ENCODE assay signal across 10 mouse cellular contexts in the genomic region with DNA sequence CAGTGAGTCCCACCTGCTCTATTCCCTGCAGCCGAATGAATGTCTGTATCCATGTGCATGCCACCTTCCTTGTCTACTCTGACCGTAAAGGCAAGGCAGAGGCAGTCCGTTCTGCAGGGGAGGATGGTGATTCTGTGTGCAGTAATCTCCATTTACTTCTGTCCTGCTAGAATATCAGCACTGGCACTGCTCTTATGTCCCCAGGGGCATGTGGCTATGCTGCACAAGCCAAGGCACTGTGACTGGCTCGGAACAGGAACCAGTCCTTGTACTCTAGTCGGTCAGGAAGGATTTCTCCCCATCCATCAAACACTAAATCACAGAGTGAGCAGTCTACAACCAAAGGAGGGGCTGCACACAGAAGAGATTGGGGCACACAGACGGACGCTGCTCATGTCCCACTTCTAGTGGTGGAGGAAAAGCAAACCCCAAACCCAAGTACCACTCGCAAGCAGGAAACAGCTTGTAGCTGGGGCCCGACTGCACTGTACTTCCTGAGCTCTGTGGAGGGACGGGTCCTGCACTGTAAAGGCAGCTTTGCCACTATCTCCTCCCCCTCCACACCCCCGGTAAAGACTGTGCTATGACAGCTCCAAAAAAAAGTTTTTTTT. TPM values are rescaled to one million over a fixed set of nuclear protein-coding genes. Genes with fewer than 3 reads are reported as not detected.
DNase-seq lines count a peak whose midpoint lies in the region; ATAC-seq and TF ChIP-seq lines count a peak whose summit lies in the region.
"Had no signal": no experiment of that assay in that cellular context is flagged by ENCODE, and none has a peak within 500 bp of the region (broad histone marks: within the 10 kb centered on the region; RNA-seq: fewer than 3 reads in every experiment).

No protein-coding gene starts in this region.

- no peak for TF ChIP-seq CTCF in lung, embryonic 14.5 days (IDR thresholded peaks at IDR 0.05; ENCODE audit: low read depth)

- H3K9ac ChIP-seq in lung, embryonic 14.5 days, result no peak overlapping the region; the same call in 1 of the 2 replicates
- no peak overlapping the region for H3K9ac ChIP-seq in liver, embryonic 15.5 days

- no peaks in the 10 kb centered on the region for H3K9me3 ChIP-seq in lung, embryonic 14.5 days (ENCODE audit: low read depth, low read length)
- H3K9me3 ChIP-seq in liver, embryonic 15.5 days (replicated peaks), result no peaks in the 10 kb centered on the region
- H3K9me3 ChIP-seq in hindbrain, embryonic 10.5 days, result peaks cover 5% of the 10 kb centered on the region; the same call in 1 of the 2 replicates

- no peak overlapping the region for H3K27ac ChIP-seq in lung, embryonic 14.5 days (ENCODE audit: low read depth)
- no peak overlapping the region for H3K27ac ChIP-seq in liver, embryonic 15.5 days (replicated peaks)
- H3K27ac ChIP-seq in hindbrain, embryonic 10.5 days, result no peak overlapping the region

- H3K36me3 ChIP-seq in lung, embryonic 14.5 days (ENCODE audit: insufficient read depth), result peaks cover 22% of the 10 kb centered on the region
- H3K36me3 ChIP-seq in liver, embryonic 15.5 days (replicated peaks), result peaks cover 11% of the 10 kb centered on the region
- peaks cover 59% of the 10 kb centered on the region for H3K36me3 ChIP-seq in hindbrain, embryonic 10.5 days

- H3K4me3 ChIP-seq in lung, embryonic 14.5 days (ENCODE audit: low read depth, low read length), result no peak overlapping the region
- 0 out of 2 replicates have a peak overlapping the region, but pooled peaks have one; percentile 5 for H3K4me3 ChIP-seq in liver, embryonic 15.5 days (replicated peaks)
- H3K4me3 ChIP-seq in hindbrain, embryonic 10.5 days, result no peak overlapping the region

- H3K27me3 ChIP-seq in lung, embryonic 14.5 days (ENCODE audit: insufficient read depth, low read length), result no peaks in the 10 kb centered on the region
- H3K27me3 ChIP-seq in liver, embryonic 15.5 days, result no peaks in the 10 kb centered on the region
- no peaks in the 10 kb centered on the region for H3K27me3 ChIP-seq in hindbrain, embryonic 10.5 days (ENCODE audit: insufficient read depth, poor library complexity, severe bottlenecking)

- H3K4me2 ChIP-seq in lung, embryonic 14.5 days, result peak overlapping the region; percentile 89; the same call in 1 of the 2 replicates
- H3K4me2 ChIP-seq in liver, embryonic 15.5 days, result peak overlapping the region; percentile 88

- DNase-seq in adrenal gland, postnatal 14 days, result peak; percentile 37
- DNase-seq in adrenal gland, postnatal 36 days, result no peak
- DNase-seq in lung, embryonic 14.5 days, result no peak
- no peak for DNase-seq in lung, adult 18-20 months
- peak; percentile 65 for DNase-seq in thymus, postnatal 25 days
- no peak for DNase-seq in hindbrain, embryonic 10.5 days (ENCODE audit: low spot score)
- DNase-seq in right cerebral cortex, postnatal 25 days, result no peak
- DNase-seq: gastrocnemius, postnatal 36 days; midbrain, embryonic 14.5 days had no signal

- WGBS in lung, embryonic 14.5 days, result 58% methylated on average over 11 of the region's 11 CpGs
- 33% methylated on average over 11 of the region's 11 CpGs for WGBS in liver, embryonic 15.5 days (ENCODE audit: insufficient replicate concordance)
- 88% methylated on average over 11 of the region's 11 CpGs for WGBS in hindbrain, embryonic 10.5 days

- ATAC-seq in lung, embryonic 14.5 days (ENCODE audit: insufficient read depth), result no peak
- ATAC-seq in liver, embryonic 15.5 days (ENCODE audit: insufficient read depth), result no peak

- H3K4me1 ChIP-seq in lung, embryonic 14.5 days (ENCODE audit: insufficient read depth), result 0 out of 2 replicates have a peak, but pooled peaks cover 10% of the 10 kb centered on the region
- peaks cover 54% of the 10 kb centered on the region for H3K4me1 ChIP-seq in liver, embryonic 15.5 days (replicated peaks)
- peaks cover 49% of the 10 kb centered on the region for H3K4me1 ChIP-seq in hindbrain, embryonic 10.5 days (replicated peaks)

RNA-seq across cellular contexts. Expression of a gene that starts 3.7 kb away (rescaled TPM):
- 126 and 140 TPM in 2 replicates for total RNA-seq in adrenal gland, postnatal 14 days (2021)
- 100 to 1,000 TPM; 119 to 146 TPM for total RNA-seq in adrenal gland, postnatal 36 days (2021)
- polyA plus RNA-seq in lung, embryonic 14.5 days (2014; fragmentation: Nextera tagmentation; extraction: Ambion mirVana), result 359 and 377 TPM in 2 replicates
- polyA plus RNA-seq in liver, embryonic 15.5 days (2015; fragmentation: Nextera tagmentation; extraction: Ambion mirVana), result 83.7 and 87.4 TPM in 2 replicates
- 494 and 510 TPM in 2 replicates for polyA plus RNA-seq in hindbrain, embryonic 10.5 days (2016; fragmentation: Nextera tagmentation; extraction: Ambion mirVana)

RNA-seq across cellular contexts. Expression of a gene that starts 46.3 kb away (rescaled TPM):
- 1.1 and 2.4 TPM in 2 replicates for total RNA-seq in adrenal gland, postnatal 14 days (2021)
- total RNA-seq in adrenal gland, postnatal 36 days (2021), result 1 to 10 TPM; 1.4 to 1.7 TPM
- 0.85 and 1.0 TPM in 2 replicates for polyA plus RNA-seq in lung, embryonic 14.5 days (2014; fragmentation: Nextera tagmentation; extraction: Ambion mirVana)
- polyA plus RNA-seq in liver, embryonic 15.5 days (2015; fragmentation: Nextera tagmentation; extraction: Ambion mirVana), result 8.3 and 8.9 TPM in 2 replicates
- polyA plus RNA-seq in hindbrain, embryonic 10.5 days (2016; fragmentation: Nextera tagmentation; extraction: Ambion mirVana), result 1.2 and 1.4 TPM in 2 replicates

Comparison
In these comparisons a context has a peak if more than half of its experiments do, and no peak if none do; other contexts are left out.
1. DNase-seq: peak in adrenal gland, postnatal 14 days (single experiment) and thymus, postnatal 25 days (single experiment); none in adrenal gland, postnatal 36 days (0 of 2), lung, embryonic 14.5 days (single experiment), lung, adult 18-20 months (0 of 2), hindbrain, embryonic 10.5 days (single experiment) and right cerebral cortex, postnatal 25 days (single experiment).